Mouse (Mus musculus): ENCODE measurements around the gene Ap1b1.
"Not testable (repeated sequence)": the region's sequence is repeated elsewhere in the genome, so short reads cannot be mapped to it uniquely, and the experiment has no call there.

The Ap1b1 gene

GRCm38 (mm10) chr11:5061413-5062139, 75.0 kb downstream of the Ap1b1 start:
- DNase-seq (ENCODE audit: low read depth, low spot score) = peak; percentile 87

DNA sequence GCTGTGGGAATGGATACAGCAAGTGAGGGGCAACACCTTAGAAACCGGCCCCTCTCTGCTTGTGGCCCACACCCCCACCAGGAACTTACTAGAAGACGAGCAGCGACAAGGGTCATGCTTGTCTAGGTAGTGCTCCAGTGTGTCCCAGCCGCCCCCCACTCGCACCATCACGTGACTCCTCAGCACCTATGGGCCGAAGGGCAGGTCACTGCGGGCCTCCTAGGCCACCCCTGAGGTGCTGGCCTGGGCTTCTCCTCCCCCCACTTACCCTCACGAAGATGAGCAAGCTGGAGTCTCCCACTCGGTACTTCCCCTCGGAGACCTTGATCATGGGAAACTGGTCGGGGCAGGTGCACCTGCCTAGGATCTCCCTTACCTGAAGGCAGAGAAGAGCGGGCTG, 75.7 kb downstream of the Ap1b1 start:
- DNase-seq (ENCODE audit: low read depth, low spot score) = peak; percentile 40

DNA sequence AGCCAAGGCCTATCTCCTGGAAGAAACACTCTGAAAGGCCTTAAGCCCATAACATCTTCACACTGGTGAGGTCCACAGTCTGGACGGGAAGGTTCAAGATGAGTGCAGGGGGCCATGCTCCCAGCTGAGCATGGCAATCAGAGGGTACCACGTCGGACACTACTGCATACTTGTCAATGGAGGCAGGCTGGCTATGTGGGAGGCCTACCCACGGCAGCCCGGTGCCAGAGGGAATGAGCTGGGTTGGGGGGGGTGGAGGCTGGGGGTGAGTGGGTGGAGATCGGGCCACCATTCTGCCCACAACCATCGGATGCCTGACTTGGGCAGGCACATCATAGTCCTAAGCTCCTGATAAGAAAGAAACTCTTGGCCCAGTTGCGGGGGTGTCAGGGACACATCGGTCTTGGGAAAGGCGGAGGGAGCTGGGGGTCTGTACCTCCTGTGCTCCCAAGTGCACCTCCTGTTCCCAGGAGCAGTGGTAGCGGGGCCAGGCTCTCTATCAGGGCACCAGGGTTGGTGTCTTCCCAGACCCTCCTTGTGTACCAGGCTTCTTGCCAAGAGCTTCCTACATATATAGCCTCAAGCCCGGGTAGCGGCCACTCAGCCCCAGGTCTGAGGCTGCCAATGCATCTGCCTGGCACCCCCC, 76.4 kb downstream of the Ap1b1 start:
- peak; percentile 17 for DNase-seq (ENCODE audit: low read depth, low spot score)

GRCm38 (mm10) chr11:5063561-5064281, 77.1 kb downstream of the Ap1b1 start:
- DNase-seq (ENCODE audit: low read depth, low spot score) = peak; percentile 14

GRCm38 (mm10) chr11:5064282-5065055, 77.8 kb downstream of the Ap1b1 start:
- DNase-seq (ENCODE audit: low read depth, low spot score) = peak; percentile 55

DNA sequence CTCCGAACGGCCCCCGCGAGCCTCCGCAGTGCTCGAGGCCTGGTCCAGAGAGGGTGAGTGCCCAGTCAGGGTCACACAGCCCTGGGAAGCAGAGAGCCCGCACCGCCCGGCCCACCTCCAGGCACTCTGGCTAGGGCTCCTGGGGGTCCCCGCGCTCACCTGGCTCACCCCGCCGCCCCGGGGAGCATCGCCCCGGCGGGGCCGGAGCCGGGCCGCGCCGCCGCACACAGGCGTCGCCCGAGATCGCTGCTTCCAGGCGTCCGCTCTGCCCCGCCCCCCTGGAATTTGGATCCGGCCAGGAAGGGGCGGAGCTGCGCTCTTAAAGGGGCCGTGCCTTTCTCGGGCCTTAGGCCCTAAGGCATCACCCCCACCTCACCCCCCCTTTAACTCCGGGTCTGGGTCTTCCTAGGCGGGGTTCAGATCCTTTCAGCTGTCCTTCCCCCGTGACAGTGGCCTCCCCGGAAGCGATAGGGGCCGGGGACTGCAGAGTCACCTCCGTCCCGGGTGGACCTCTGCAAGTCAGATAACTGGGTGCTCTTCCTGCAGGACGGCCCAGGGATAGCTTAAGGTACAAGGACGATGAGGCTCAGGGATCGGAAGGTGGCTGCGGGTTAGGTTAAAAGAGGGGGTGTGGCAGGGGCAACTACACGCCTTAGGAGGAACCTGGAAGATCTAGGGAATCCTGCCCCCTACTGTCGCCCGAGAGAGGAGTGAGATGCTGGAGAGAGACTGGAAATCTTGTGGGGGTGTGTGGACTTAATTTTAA, 78.6 kb downstream of the Ap1b1 start, which contains the start of gene Gas2l1:
Gas2l1 (minus strand) TSS at position 272 of the 766 bp plus-strand sequence.
- DNase-seq (ENCODE audit: low read depth, low spot score) = peak; percentile 69

DNA sequence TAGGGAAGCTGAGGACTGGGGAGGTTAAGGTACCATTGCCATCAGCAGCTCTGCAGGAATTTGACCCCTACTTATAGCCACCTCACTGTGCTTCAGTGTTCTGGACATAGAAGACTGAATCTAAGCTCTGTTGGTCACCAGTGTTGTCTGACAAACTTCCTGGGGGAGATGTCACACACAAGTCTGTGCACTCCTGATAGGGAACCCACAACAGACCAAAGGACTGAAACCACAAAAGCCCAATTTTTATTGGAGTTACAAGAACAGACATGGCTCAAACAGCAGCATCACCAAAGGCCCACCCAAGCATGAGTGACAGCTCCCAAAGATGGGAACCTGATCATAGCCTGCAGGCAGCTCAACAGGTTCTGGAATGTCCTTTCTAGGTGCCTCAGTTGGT, 80.4 kb downstream of the Ap1b1 start:
- no peak for DNase-seq (ENCODE audit: low read depth, low spot score)

DNA sequence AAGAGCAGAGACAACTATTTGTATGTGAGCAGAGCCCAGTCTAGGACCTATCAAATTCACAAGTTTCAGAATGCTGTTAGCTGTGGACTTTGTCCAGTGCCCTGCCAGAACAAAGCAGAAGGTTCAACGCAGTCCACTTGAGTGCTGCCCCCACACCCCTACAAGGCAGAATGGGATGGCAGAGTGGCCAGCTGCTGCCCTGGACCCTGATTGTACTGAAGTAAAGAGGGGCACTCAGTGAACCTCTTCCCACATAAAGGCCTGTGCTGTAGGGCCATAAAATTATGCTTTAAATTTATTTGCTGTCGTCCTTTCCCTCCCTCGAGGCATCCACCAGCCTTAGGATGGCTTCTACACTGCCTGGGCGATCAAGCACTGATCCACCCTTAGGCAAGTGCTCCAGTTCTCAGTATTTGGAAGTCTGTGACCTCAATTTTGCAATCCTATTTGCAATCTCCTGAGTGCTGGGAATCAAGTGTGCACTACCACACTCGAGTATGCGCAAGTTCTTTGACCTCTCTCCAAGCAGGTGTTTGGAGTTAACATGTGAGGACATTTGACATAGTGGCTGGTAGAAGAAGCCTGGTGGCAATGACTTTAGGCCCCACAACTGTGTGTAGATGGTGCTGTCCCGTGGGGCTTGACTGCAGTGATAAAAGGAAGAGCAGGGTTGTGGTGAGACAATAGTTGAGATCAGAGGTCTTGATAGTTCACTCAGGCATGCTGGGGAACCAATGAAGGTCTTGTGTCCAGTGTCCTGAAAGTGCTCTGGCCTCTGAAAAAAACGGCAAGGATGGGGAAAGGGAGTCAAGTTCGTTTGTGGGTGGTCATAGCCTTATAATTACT, 81.7 kb downstream of the Ap1b1 start:
- DNase-seq (ENCODE audit: low read depth, low spot score) = no peak

DNA sequence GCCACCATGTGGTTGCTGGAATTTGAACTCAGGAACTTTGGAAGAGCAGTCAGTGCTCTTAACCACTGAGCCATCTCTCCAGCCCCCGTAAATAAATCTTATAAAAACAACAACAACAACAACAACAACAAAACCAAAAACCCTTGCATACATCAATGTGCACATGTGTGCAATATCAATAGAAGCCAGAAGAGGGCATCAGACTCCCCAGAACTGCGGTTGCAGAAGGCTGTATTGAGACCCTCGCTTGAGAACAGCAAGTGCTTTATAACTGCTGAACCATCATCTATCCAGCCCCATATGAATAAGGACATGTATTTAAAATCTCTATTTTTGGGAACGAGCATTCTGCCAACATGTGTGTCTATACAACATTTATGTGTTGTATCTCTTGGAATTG, 88.3 kb downstream of the Ap1b1 start:
- DNase-seq (ENCODE audit: low read depth, low spot score) = peak; percentile 56

DNA sequence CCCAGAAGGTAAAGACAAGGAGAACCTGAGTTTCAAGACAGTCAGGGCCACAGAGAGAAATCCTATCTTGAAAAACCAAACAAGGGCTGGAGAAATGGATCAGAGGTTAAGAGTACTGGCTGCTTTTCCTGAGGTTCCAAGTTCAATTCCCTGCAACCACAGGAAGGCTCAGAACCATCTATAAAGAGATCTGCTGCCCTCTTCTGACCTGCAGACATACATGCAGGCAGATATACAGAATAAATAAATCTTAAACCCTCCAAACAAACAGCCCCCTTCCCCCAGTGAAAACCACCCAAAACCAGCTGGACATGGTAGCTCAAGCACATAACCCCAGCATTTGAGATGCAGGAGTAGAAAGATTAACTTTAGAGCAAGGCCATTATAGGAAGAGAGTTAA, 89.1 kb downstream of the Ap1b1 start:
- no peak for DNase-seq (ENCODE audit: low read depth, low spot score)

- not testable (repeated sequence) for DNase-seq (ENCODE audit: low read depth, low spot score)
These were observed 90.2 kb downstream of the Ap1b1 start for GRCm38 (mm10) chr11:5076843-5077242.

- no peak for DNase-seq (ENCODE audit: low read depth, low spot score)
These were observed 102.5 kb downstream of the Ap1b1 start for GRCm38 (mm10) chr11:5089147-5089546.

DNA sequence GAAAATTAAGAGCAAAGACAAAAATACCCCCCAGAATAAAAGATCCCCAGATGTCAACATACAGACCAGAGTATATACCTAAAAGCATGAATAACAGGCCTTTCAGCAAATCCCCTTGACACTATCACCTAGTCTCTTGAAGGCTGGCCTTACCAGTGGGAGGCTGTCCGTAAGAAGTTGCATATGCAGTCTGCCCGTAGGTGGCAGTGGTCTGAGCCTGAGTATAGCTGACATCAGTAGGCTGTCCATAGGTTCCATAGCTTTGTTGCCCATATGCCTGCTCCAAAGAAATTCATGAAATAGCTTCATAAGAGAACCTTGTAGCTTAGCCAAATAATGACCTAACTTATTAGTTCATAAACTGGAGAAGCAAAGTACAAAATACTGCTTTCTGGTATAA, 105.1 kb downstream of the Ap1b1 start:
- DNase-seq (ENCODE audit: low read depth, low spot score) = peak; percentile 32
